Comparison of ENCODE assay signal across 7 mouse cellular contexts in genomic region chr15:83002665-83003548, GRCm38 (mm10). TPM values are rescaled to one million over a fixed set of nuclear protein-coding genes. Genes with fewer than 3 reads are reported as not detected.
DNase-seq lines count a peak whose midpoint lies in the region; TF ChIP-seq lines count a peak whose summit lies in the region.

No protein-coding gene starts in this region.

- no peaks in the 10 kb centered on the region for H3K36me3 ChIP-seq in thymus, adult 2 months (ENCODE audit: control insufficient read depth, insufficient read depth, low read length)

- no peak overlapping the region for H3K27ac ChIP-seq in thymus, adult 2 months (ENCODE audit: control insufficient read depth, insufficient read depth, low read length)

- 90% methylated on average over 12 of the region's 12 CpGs for WGBS in thymus, adult 2 months

- H3K4me1 ChIP-seq in thymus, adult 2 months (replicated peaks; ENCODE audit: control insufficient read depth, insufficient read depth, low read length) = 0 out of 2 replicates have a peak, but pooled peaks cover 5% of the 10 kb centered on the region

- no peak overlapping the region for H3K4me3 ChIP-seq in thymus, adult 2 months (ENCODE audit: control insufficient read depth, insufficient read depth, low read length)

- peak; percentile 95 to 97 for DNase-seq in cerebellum, postnatal 10 days
- DNase-seq in frontal cortex, postnatal 10 days (ENCODE audit: low spot score in 2 of 2) = peak; percentile 86 to 88
- peak; percentile 84 to 94 for DNase-seq in left cerebral cortex, adult 9 months (ENCODE audit: low spot score in 2 of 2)
- peak; percentile 93 to 95 for DNase-seq in right cerebral cortex, adult 2 months (ENCODE audit: low spot score in 2 of 2)
- no peak for DNase-seq in thymus, adult 2 months
- DNase-seq in lung, postnatal 14 days = no peak
- DNase-seq in urinary bladder, postnatal 36 days (ENCODE audit: low spot score in 2 of 2) = no peak

- no peak for TF ChIP-seq CTCF in thymus, adult 2 months (IDR thresholded peaks at IDR 0.05; ENCODE audit: borderline replicate concordance, control insufficient read depth, extremely low read depth, insufficient read depth, low read length, poor library complexity)

- no peak for TF ChIP-seq POLR2A in thymus, adult 2 months (IDR thresholded peaks at IDR 0.05; ENCODE audit: control insufficient read depth, extremely low read depth, insufficient read depth, low read length, poor library complexity)

- no peaks in the 10 kb centered on the region for H3K27me3 ChIP-seq in thymus, adult 2 months (ENCODE audit: control insufficient read depth, insufficient read depth, low read length)

RNA-seq across cellular contexts. Expression of gene Tcf20, which starts 15.2 kb away (rescaled TPM):
- polyA plus RNA-seq in thymus, adult 2 months (2012; rRNA removed) = 48.7 and 69.3 TPM in 2 replicates

RNA-seq across cellular contexts. Expression of gene Nfam1, which starts 30.2 kb away (rescaled TPM):
- 8.1 and 9.8 TPM in 2 replicates for polyA plus RNA-seq in thymus, adult 2 months (2012; rRNA removed)

Comparison
In these comparisons a context has a peak if more than half of its experiments do, and no peak if none do; other contexts are left out.
1. DNase-seq: peak in cerebellum, postnatal 10 days (2 of 2), frontal cortex, postnatal 10 days (2 of 2), left cerebral cortex, adult 9 months (2 of 2) and right cerebral cortex, adult 2 months (2 of 2); none in thymus, adult 2 months (single experiment), lung, postnatal 14 days (single experiment) and urinary bladder, postnatal 36 days (0 of 2).